Mouse (Mus musculus) adipose tissue, adult 10 weeks (tissue): Measurements from ENCODE around the gene Ccnl1. TPM values are rescaled to one million over a fixed set of nuclear protein-coding genes. Genes with fewer than 3 reads are reported as not detected.

ENCODE experiments used
- polyA plus RNA-seq: library from polyadenylated mRNA; stranded (reverse); fragments of 350-450 nt; fragmentation: Illumina TruSeq; extraction: RNeasy Lipid Tissue Mini Kit (QIAGEN cat#74804); gene quantifications from one replicate; pipeline ENCODE4 v1.2.3, GENCODE M21; 2014; ENCODE audit warnings: low read depth, low replicate concordance

The Ccnl1 gene
- 75.7 TPM for polyA plus RNA-seq

DNA sequence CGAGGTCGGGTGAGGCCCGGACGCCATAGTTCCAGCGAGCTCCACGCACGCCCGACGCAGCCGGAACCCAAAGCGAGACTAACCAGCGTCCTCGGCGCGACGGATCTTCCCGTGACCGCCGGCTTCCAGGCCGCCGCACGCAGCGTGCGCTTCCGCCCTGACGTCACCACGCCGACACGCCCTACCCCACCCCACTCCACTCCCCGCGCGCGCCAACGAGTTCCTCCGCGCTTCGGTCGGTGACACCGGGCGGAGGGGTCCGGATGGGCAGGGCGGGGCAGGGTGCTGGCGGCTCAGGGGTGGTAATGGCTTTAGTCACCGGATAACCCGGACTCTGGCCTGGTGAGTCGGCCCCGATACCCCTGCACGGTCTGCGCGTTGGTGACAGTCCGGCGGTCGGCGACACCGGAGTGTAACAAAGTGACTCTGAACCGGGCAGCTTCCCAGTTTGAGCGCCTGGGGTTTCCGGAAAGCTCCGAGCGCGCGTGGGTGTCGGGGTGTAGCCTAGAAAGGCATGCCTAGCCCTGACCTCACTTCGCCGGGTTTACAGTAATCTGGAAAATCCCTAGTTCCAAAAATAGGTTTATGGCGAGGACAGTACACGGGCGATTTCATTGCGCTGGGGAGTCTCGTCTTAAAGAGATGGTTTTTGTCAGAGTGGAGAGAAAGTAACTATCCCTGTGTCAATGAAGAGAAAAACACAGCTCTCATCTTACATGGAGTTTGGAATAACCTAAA, at the start of gene Ccnl1:
Ccnl1 (minus strand) TSS at position 148 of the 738 bp plus-strand sequence.

